Mouse (Mus musculus) megakaryocyte, embryonic 14.5 days (primary cell): ENCODE results near the gene Tmem234.

Experiments used
- FLI1 ChIP-seq: IDR thresholded peaks from 2 replicates; pipeline ENCODE4 v1.6.1; 2012; ENCODE audit warnings: low read length, inconsistent platforms, mixed read lengths
- GATA1 ChIP-seq: IDR thresholded peaks from 3 replicates; pipeline ENCODE4 v1.6.1; 2012; ENCODE audit warnings: mixed read lengths, low read length, inconsistent platforms, borderline replicate concordance

- TF ChIP-seq GATA1: no peak
- no peak for TF ChIP-seq FLI1
These were observed 35.3 kb upstream of the Tmem234 start for GRCm38 (mm10) chr4:129565139-129565538.
